Mouse (Mus musculus) lung, embryonic 15.5 days (tissue): ENCODE results near the gene Chst10. TPM values are rescaled to one million over a fixed set of nuclear protein-coding genes. Genes with fewer than 3 reads are reported as not detected.

Source experiments
- ATAC-seq: fragments of 200-750 bp; cut with Nextera tagmentation; 2 replicates; pipeline ENCODE4 v1.8.0; 2017; ENCODE audit warnings: moderate number of reproducible peaks, borderline replicate concordance; ENCODE audit not compliant: low FRiP score, low TSS enrichment; ENCODE audit errors: extremely low read depth
- H3K27ac ChIP-seq: fragments of 300-500 bp; sonication (generic); 2 replicates; pipeline ENCODE4 v1.5.1; 2015; ENCODE audit warnings: moderate library complexity, mild to moderate bottlenecking, inconsistent platforms
- H3K27me3 ChIP-seq: fragments of 300-500 bp; sonication (generic); 2 replicates; pipeline ENCODE4 v1.6.1; 2015; ENCODE audit warnings: inconsistent platforms
- H3K36me3 ChIP-seq: fragments of 300-500 bp; sonication (generic); 2 replicates; pipeline ENCODE4 v1.6.1; 2015; ENCODE audit warnings: inconsistent platforms
- H3K4me1 ChIP-seq: fragments of 300-500 bp; sonication (generic); 2 replicates; pipeline ENCODE4 v1.6.1; 2015; ENCODE audit warnings: inconsistent platforms
- H3K4me2 ChIP-seq: fragments of 300-500 bp; sonication (generic); 2 replicates; pipeline ENCODE4 v1.6.1; 2015; ENCODE audit warnings: inconsistent platforms, mild to moderate bottlenecking, moderate library complexity
- H3K4me3 ChIP-seq: fragments of 300-500 bp; sonication (generic); 2 replicates; pipeline ENCODE4 v1.5.1; 2015; ENCODE audit warnings: mild to moderate bottlenecking, inconsistent platforms
- H3K9ac ChIP-seq: fragments of 300-500 bp; sonication (generic); 2 replicates; pipeline ENCODE4 v1.6.1; 2015; ENCODE audit warnings: inconsistent platforms
- H3K9me3 ChIP-seq: fragments of 300-500 bp; sonication (generic); 2 replicates; pipeline ENCODE4 v1.6.1; 2016; ENCODE audit warnings: inconsistent platforms
- WGBS: fragments of 180-500 bp; shearing (Covaris S2); methylation state at CpG from one replicate; pipeline ENCODE4 v1.1.7; 2015; 5-methylcytosine and 5-hydroxymethylcytosine counted together
- polyA plus RNA-seq: library from polyadenylated mRNA; unstranded; fragments of >200 nt; fragmentation: Nextera tagmentation; extraction: Ambion mirVana; gene quantifications from 2 replicates; pipeline ENCODE4 v1.2.1, GENCODE M21; 2015

The Chst10 gene
- polyA plus RNA-seq, 1 experiment from 2014 or later, result 2.3 TPM

- WGBS, result under 1% methylated on average over 29 of the region's 47 CpGs
- peak; percentile 64; the same call in 1 of the 2 replicates for ATAC-seq
These were observed 61.5 kb downstream of the Chst10 start, which contains the start of gene Lonrf2 for GRCm38 (mm10) chr1:38836477-38836872. Gene Lonrf2, minus strand, starts transcription at chr1:38836711.

DNA sequence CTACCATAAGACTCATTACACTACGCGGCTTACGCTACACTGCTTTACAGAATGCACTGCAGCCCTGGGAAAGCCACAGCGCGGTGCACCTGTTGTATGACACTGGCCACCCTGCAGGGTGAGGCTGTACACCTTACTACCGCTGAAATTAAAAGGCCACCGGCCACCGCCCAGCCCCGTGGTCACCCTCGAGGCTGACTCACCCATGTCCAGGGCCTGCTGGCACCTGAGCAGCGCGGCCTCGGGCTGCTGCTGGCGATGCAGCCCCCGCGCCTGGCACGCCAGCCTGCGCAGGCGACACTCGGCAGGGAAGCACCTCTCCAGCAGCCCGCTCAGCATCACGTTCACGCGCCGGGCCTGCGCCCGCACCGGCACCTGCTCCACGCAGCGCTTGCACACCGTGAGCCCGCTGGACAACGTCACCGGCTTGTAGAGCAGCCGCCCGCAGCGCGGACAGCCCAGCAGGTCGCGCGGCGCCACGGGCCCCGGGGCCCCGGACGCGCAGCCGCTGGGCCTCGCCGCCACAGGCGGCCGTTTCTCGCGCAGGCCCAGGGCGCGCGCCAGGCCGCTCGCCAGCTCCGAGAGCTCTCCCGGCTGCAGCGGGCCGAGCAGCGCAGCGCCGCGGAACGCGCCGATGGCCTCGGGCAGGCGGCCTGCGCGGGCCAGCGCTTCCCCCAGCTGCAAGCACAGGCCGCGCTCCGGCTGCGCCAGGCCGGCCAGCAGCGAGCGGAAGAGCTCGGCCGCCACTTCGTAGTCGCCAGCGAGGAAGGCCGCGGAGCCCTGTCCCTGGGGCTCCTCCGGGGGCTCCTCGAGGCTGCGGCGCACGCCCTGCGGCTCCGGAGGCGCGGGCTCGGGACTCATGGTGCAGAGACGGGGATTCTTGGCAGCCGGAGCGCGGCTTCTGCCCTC is 62.1 kb downstream of the Chst10 start:
- WGBS, result 3% methylated on average over 95 of the region's 103 CpGs
- Histone ChIP-seq H3K9ac (peak overlapping the region; percentile 55), H3K27me3 (peaks cover 35% of the 10 kb centered on the region), H3K4me2 (peak overlapping the region; percentile 99), H3K4me1 (peaks cover 6% of the 10 kb centered on the region; the same call in 1 of the 2 replicates), H3K4me3 (peak overlapping the region; percentile 61), H3K9me3 (no peaks in the 10 kb centered on the region), H3K27ac (no peak overlapping the region), H3K36me3 (no peaks in the 10 kb centered on the region)
- ATAC-seq, result peak; percentile 69; the same call in 1 of the 2 replicates

More at GRCm38 (mm10) chr1:38836477-38836872, 61.5 kb downstream of the Chst10 start, which contains the start of gene Lonrf2:
- Histone ChIP-seq H3K36me3 (no peaks in the 10 kb centered on the region), H3K4me1 (peaks cover 6% of the 10 kb centered on the region; the same call in 1 of the 2 replicates), H3K9me3 (no peaks in the 10 kb centered on the region), H3K4me2 (peak within 1 kb of the TSS; percentile 99), H3K27ac (no peak within 1 kb of the TSS), H3K4me3 (peak within 1 kb of the TSS; percentile 61), H3K9ac (peak within 1 kb of the TSS; percentile 55), H3K27me3 (peaks cover 35% of the 10 kb centered on the region)

DNA sequence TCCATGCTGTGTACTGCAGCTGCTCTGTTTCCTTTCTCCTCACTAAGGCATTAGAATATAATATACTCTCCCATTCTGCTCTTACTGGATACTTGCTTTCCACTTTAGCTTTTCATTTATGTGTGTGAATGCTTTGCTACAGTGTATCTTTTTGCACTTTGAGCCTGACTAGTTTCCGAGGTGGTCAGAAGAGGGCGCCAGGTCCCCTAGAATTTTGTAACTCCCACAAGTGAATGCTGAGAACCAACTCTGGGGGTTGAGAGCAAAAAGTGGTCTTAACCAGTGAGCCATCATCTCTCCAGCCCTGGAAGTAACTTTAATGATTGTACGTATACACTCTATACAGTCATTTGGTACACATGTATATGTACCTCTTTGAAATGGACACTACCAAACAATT is 63.1 kb downstream of the Chst10 start:
- 38% methylated on average over 3 of the region's 3 CpGs for WGBS
- Histone ChIP-seq H3K4me2 (peak overlapping the region; percentile 99), H3K36me3 (no peaks in the 10 kb centered on the region), H3K4me1 (peaks cover 6% of the 10 kb centered on the region; the same call in 1 of the 2 replicates), H3K9ac (no peak overlapping the region), H3K27me3 (peaks cover 35% of the 10 kb centered on the region), H3K9me3 (no peaks in the 10 kb centered on the region), H3K27ac (no peak overlapping the region), H3K4me3 (no peak overlapping the region)
- ATAC-seq, result no peak

DNA sequence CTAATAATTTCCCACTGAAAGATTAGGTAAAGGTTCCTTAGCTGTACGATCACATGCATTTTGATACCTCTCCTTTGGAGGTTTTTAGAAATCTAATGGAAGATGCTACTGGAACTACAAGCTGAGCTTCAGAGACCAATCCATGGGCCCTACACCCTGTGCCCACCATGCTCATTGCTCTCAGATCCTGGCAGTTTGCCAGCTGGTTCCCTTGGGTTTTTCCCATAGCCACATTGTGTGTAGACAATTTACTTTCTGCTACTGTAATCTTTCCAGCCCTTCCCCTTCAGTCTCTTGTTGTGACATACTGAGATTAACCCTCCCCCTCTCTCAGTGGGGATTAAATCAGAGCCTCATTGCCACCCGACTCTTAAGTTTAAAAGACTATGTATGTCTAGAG is 73.0 kb downstream of the Chst10 start:
- H3K4me1 ChIP-seq, result no peaks in the 10 kb centered on the region
- 67% methylated on average over 2 of the region's 2 CpGs for WGBS
- no peak overlapping the region for H3K27ac ChIP-seq
- H3K27me3 ChIP-seq, result no peaks in the 10 kb centered on the region
- no peak for ATAC-seq
- no peaks in the 10 kb centered on the region for H3K9me3 ChIP-seq
- no peaks in the 10 kb centered on the region for H3K36me3 ChIP-seq
- H3K9ac ChIP-seq, result no peak overlapping the region
- no peak overlapping the region for H3K4me2 ChIP-seq
- H3K4me3 ChIP-seq, result no peak overlapping the region

DNA sequence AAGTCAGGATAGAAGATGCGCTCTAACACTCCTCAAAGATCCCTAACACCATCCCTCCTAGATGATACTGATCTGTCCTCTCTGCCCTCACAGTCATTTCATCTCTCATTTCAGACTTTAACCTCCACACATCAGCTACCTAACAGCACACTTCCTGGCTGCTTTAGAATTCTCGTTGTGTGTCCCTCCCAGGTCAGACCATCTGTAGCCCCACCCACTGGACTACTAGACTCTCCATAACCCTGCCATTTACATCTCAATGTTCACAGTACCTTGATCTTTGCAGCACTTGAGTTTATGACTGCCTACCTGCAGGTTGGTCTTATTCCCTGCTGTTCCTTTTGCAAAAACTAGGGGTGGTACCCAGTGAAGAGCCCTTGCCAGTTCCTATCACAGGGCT is 74.1 kb downstream of the Chst10 start:
- H3K27me3 ChIP-seq, result no peaks in the 10 kb centered on the region
- no peak overlapping the region for H3K4me3 ChIP-seq
- no peaks in the 10 kb centered on the region for H3K36me3 ChIP-seq
- no peak for ATAC-seq
- WGBS, result 63% methylated on average over 2 of the region's 2 CpGs
- H3K4me2 ChIP-seq, result no peak overlapping the region
- no peak overlapping the region for H3K9ac ChIP-seq
- H3K27ac ChIP-seq, result no peak overlapping the region
- no peaks in the 10 kb centered on the region for H3K9me3 ChIP-seq
- no peaks in the 10 kb centered on the region for H3K4me1 ChIP-seq

GRCm38 (mm10) chr1:38819691-38820090 is 78.3 kb downstream of the Chst10 start:
- ATAC-seq, result no peak
- Histone ChIP-seq H3K36me3 (no peaks in the 10 kb centered on the region), H3K4me2 (no peak overlapping the region)

GRCm38 (mm10) chr1:38817671-38818070 is 80.3 kb downstream of the Chst10 start:
- no peak overlapping the region for H3K27ac ChIP-seq
- no peak overlapping the region for H3K9ac ChIP-seq
- 70% methylated on average over 3 of the region's 3 CpGs for WGBS
- no peak for ATAC-seq
- no peak overlapping the region for H3K4me2 ChIP-seq
- H3K4me1 ChIP-seq, result no peaks in the 10 kb centered on the region
- no peaks in the 10 kb centered on the region for H3K27me3 ChIP-seq
- no peaks in the 10 kb centered on the region for H3K9me3 ChIP-seq
- no peaks in the 10 kb centered on the region for H3K36me3 ChIP-seq
- no peak overlapping the region for H3K4me3 ChIP-seq

More at GRCm38 (mm10) chr1:38819691-38820090, 78.3 kb downstream of the Chst10 start:
- Histone ChIP-seq H3K9ac (no peak overlapping the region), H3K4me3 (no peak overlapping the region), H3K9me3 (no peaks in the 10 kb centered on the region), H3K27me3 (no peaks in the 10 kb centered on the region), H3K4me1 (no peaks in the 10 kb centered on the region), H3K27ac (no peak overlapping the region)

DNA sequence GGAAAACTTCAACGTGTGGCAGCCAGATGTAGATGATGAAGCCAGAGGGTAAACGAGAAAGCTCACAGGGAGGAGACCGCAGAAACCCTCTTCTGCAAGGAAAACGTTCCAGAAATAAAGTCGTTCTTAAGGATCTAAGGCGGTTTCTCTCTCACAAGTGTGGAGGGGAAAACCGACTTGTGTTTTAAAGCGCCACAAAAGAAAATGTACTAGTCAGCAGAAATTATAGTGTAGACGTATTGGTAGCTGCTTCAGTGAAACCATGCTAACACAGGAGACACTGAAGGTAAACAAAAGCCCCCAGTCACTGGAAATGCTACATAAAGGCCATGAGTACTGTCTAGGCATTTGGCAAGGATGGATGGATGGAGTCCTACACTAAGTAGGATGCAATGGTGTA is 80.7 kb downstream of the Chst10 start:
- no peaks in the 10 kb centered on the region for H3K27me3 ChIP-seq
- no peak overlapping the region for H3K9ac ChIP-seq
- no peak overlapping the region for H3K27ac ChIP-seq
- no peaks in the 10 kb centered on the region for H3K36me3 ChIP-seq
- 71% methylated on average over 9 of the region's 9 CpGs for WGBS
- no peaks in the 10 kb centered on the region for H3K4me1 ChIP-seq
- no peak for ATAC-seq
- no peak overlapping the region for H3K4me2 ChIP-seq
- no peaks in the 10 kb centered on the region for H3K9me3 ChIP-seq
- no peak overlapping the region for H3K4me3 ChIP-seq

DNA sequence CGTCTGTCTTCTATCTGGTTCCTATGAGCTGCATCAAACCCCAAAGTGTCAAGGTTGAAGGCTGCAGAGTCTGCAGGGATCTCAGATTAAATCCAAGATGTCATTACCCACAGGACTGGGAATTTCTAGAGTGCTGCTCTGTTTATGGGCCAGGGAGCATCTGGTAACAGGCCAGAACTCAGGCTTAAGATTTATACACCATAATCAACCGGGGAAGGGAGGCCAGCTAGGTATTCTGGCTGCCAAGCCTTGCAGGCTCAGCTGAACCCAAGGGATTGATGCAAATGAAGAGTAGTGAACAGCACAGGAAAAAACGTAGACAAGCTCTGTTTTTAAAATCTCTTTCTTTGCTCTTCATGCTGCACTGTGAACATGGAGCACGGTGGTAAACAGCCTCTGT is 81.7 kb downstream of the Chst10 start:
- Histone ChIP-seq H3K9me3 (no peaks in the 10 kb centered on the region), H3K27ac (no peak overlapping the region), H3K27me3 (no peaks in the 10 kb centered on the region), H3K4me3 (no peak overlapping the region), H3K4me2 (no peak overlapping the region), H3K36me3 (no peaks in the 10 kb centered on the region), H3K4me1 (no peaks in the 10 kb centered on the region), H3K9ac (no peak overlapping the region)
- 49% methylated on average over 4 of the region's 4 CpGs for WGBS
- ATAC-seq, result no peak

Other genes with a start within 250 kb of the Chst10 start
- 9.3 and 10.5 TPM in 2 replicates for gene Aff3, start 233.2 kb downstream of the Chst10 start, polyA plus RNA-seq
- 0.59 and 0.72 TPM in 2 replicates for gene Lonrf2, start 61.5 kb downstream of the Chst10 start, polyA plus RNA-seq
- not detected in 2 replicates for gene Nms, start 41.0 kb upstream of the Chst10 start, polyA plus RNA-seq
- gene Pdcl3, start 87.4 kb upstream of the Chst10 start, polyA plus RNA-seq, result 168 and 173 TPM in 2 replicates